Mouse (Mus musculus) adrenal gland, postnatal 14 days (tissue): Measurements from ENCODE around the gene Ifit1bl2. TPM values are rescaled to one million over a fixed set of nuclear protein-coding genes. Genes with fewer than 3 reads are reported as not detected.

Experiments
- total RNA-seq: library from RNA; stranded (reverse); gene quantifications from 2 replicates; pipeline ENCODE4 v1.2.3, GENCODE M21; 2021

The Ifit1bl2 gene
- total RNA-seq, 1 experiment from 2014 or later = 0.15 TPM

Other genes starting within 250 kb of the Ifit1bl2 start
- 1.4 TPM in 1 of 2 replicates, not detected in the other for gene Ch25h, start 165.6 kb downstream of the Ifit1bl2 start, total RNA-seq
- 128 and 148 TPM in 2 replicates for gene Lipa, start 113.3 kb downstream of the Ifit1bl2 start, total RNA-seq
- gene Ifit2, start 90.0 kb downstream of the Ifit1bl2 start, total RNA-seq = 3.4 and 4.4 TPM in 2 replicates
- gene Ifit3, start 57.2 kb downstream of the Ifit1bl2 start, total RNA-seq = 3.6 and 8.2 TPM in 2 replicates
- gene Ifit1bl1, start 38.8 kb downstream of the Ifit1bl2 start, total RNA-seq = 0.26 and 0.60 TPM in 2 replicates
- 1.4 and 1.6 TPM in 2 replicates for gene Ifit3b, start 32.8 kb downstream of the Ifit1bl2 start, total RNA-seq
- gene Ifit1, start 128 bp upstream of the Ifit1bl2 start, total RNA-seq = 2.0 and 3.6 TPM in 2 replicates
- 0.79 and 7.7 TPM in 2 replicates for gene Slc16a12, start 106.5 kb upstream of the Ifit1bl2 start, total RNA-seq
- gene Pank1, start 238.7 kb upstream of the Ifit1bl2 start, total RNA-seq = 130 and 134 TPM in 2 replicates